Mouse (Mus musculus): Measurements from ENCODE around the gene Dock8.

DNA sequence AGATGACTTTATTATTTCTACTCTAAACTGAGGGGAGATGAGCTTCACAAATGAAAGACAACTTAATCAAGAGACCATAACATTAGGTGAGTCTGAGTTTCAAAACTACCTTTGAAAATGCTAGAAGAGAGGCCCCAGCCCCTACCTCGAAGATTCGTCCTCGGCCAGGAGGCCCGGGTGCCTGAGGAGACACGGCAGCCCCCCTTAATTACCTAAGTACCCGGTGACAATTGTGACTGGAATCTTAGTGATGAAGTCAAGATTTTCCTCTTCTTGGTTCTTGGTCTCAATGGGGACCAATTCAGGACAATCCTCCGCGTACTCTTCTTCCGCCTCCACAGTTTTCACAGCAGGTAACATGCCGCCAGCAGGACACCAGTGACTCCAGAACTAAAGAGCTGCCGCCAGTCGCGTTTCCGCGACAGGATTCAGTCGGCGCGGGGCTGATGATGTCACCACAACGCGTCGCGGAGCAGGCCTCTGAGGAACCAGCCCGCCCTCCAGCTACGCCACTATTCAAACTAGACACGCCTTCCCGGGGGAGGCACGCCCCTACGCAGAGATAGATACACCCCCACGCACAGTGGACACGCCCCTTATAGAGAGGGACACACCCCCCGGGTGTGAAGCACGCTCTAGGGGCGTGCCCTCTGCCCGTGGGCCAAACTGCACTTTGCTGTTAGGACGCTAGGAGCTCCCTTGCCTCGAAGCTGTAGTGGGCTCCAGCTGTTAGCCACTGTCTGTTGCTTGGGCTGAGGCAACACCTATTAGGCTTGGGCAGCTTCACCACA, 38.0 kb upstream of the Dock8 start, which contains the start of gene Cbwd1:
- TF ChIP-seq POLR2A (IDR thresholded peaks at IDR 0.05; ENCODE audit: low read depth, low read length) (peak; percentile 91), ETS1 (conservative IDR thresholded peaks at IDR 0.05; ENCODE audit: low read depth, low read length) (peak; percentile 22; the same call in 1 of the 2 replicates), CTCF (conservative IDR thresholded peaks at IDR 0.05 in 1 of 2, IDR thresholded peaks at IDR 0.05 in 1 of 2; ENCODE audit: low read depth in 2 of 2, low read length in 2 of 2) (peak; percentile 38 to 86; a peak in 3 of 4 replicates), MXI1 (IDR thresholded peaks at IDR 0.05; ENCODE audit: low read depth, low read length) (peak; percentile 96), USF2 (conservative IDR thresholded peaks at IDR 0.05; ENCODE audit: low read depth, low read length) (no peak), UBTF (IDR thresholded peaks at IDR 0.05; ENCODE audit: low read depth, low read length) (no peak), BHLHE40 (IDR thresholded peaks at IDR 0.05; ENCODE audit: low read depth, low read length) (peak; percentile 87), POLR2AphosphoS2 (IDR thresholded peaks at IDR 0.05; ENCODE audit: low read depth, low read length) (peak; percentile 66; the same call in 1 of the 2 replicates), USF1 (IDR thresholded peaks at IDR 0.05; ENCODE audit: low read depth, low read length) (no peak), NRF1 (IDR thresholded peaks at IDR 0.05; ENCODE audit: low read depth, low read length) (peak; percentile 77), EP300 (IDR thresholded peaks at IDR 0.05; ENCODE audit: low read length) (0 out of 2 replicates have a peak, but pooled peaks have one; percentile 27)
